Mouse (Mus musculus) ES-E14 (cell line): ENCODE results near the gene Fads3. TPM values are rescaled to one million over a fixed set of nuclear protein-coding genes. Genes with fewer than 3 reads are reported as not detected.

Experiments used
- DNase-seq: peaks from one replicate; pipeline ENCODE4 v3.0.0-alpha.2; 2013; ENCODE audit warnings: low read depth, low spot score
- H3K27ac ChIP-seq: 2 replicates; pipeline ENCODE4 v1.5.1; 2012; ENCODE audit warnings: low read depth, mild to moderate bottlenecking, low read length, moderate library complexity, mixed read lengths; ENCODE audit not compliant: poor library complexity, insufficient read depth, severe bottlenecking
- H3K36me3 ChIP-seq: 2 replicates; pipeline ENCODE4 v1.6.1; 2012; ENCODE audit warnings: mild to moderate bottlenecking, low read length, moderate library complexity, mixed read lengths; ENCODE audit not compliant: control insufficient read depth, poor library complexity, insufficient read depth, severe bottlenecking
- H3K4me1 ChIP-seq, 2 experiments: fragments of 150-350 bp in 1 of 2; sonication (generic) in 1 of 2; 2 replicates each; pipeline ENCODE4 v1.6.1; 2012; ENCODE audit warnings: low read length in 2 of 2, mild to moderate bottlenecking in 1 of 2, mixed read lengths in 1 of 2; ENCODE audit not compliant: control insufficient read depth in 2 of 2, insufficient read depth in 2 of 2, poor library complexity in 1 of 2
- H3K4me3 ChIP-seq, 2 experiments: fragments of 150-350 bp in 1 of 2; sonication (generic) in 1 of 2; 2 replicates each; pipeline ENCODE4 v1.5.1; 2012; ENCODE audit warnings: low read length in 2 of 2, low read depth in 1 of 2, mild to moderate bottlenecking in 1 of 2, mixed read lengths in 1 of 2; ENCODE audit not compliant: insufficient read depth in 1 of 2, poor library complexity in 1 of 2, severe bottlenecking in 1 of 2
- H3K9ac ChIP-seq: 2 replicates; pipeline ENCODE4 v1.6.1; 2012; ENCODE audit warnings: low read depth, mild to moderate bottlenecking, low read length, mixed read lengths; ENCODE audit not compliant: poor library complexity, insufficient read depth, severe bottlenecking
- H3K9me3 ChIP-seq: fragments of 150-350 bp; sonication (generic); 2 replicates; pipeline ENCODE4 v1.6.1; 2012; ENCODE audit warnings: low read depth, mild to moderate bottlenecking, low read length; ENCODE audit not compliant: control insufficient read depth, insufficient read depth
- CHD2 ChIP-seq: IDR thresholded peaks from 2 replicates; pipeline ENCODE4 v1.6.1; 2014; ENCODE audit warnings: mild to moderate bottlenecking, low read depth, low read length, inconsistent platforms
- HCFC1 ChIP-seq: IDR thresholded peaks from 2 replicates; pipeline ENCODE4 v1.6.1; 2012; ENCODE audit warnings: low read length, inconsistent platforms, borderline replicate concordance; ENCODE audit not compliant: insufficient read depth
- MAFK ChIP-seq: IDR thresholded peaks from 2 replicates; pipeline ENCODE4 v1.6.1; 2014; ENCODE audit warnings: mild to moderate bottlenecking, low read depth, low read length, inconsistent platforms; ENCODE audit not compliant: insufficient read depth
- ZC3H11A ChIP-seq: IDR thresholded peaks from 2 replicates; pipeline ENCODE4 v1.6.1; 2012; ENCODE audit warnings: low read depth, mild to moderate bottlenecking, inconsistent platforms, low read length, borderline replicate concordance
- ZNF384 ChIP-seq: IDR thresholded peaks from 2 replicates; pipeline ENCODE4 v1.6.1; 2012; ENCODE audit warnings: low read depth, low read length, inconsistent platforms
- in situ Hi-C, 2 experiments: fragments of 600-800 bp; cut with MboI; formaldehyde crosslinking; loops; one replicate each; pipeline ENCODE4 v1.15.1; 2025; ENCODE audit warnings: low sequenced_read_pairs in 2 of 2, inconsistent platforms in 1 of 2; ENCODE audit not compliant: unreplicated experiment in 2 of 2
- total RNA-seq: library from RNA; depleted of rRNA; stranded (reverse); fragments of 300-350 nt; gene quantifications from 2 replicates; pipeline ENCODE4 v1.2.3, GENCODE M21; 2012

Fads3 gene
- total RNA-seq, 1 experiment = 7.2 TPM

GRCm38 (mm10) chr19:10085454-10085853, 44.1 kb downstream of the Fads3 start:
- H3K9ac ChIP-seq = no peak overlapping the region
- in situ Hi-C loops = no loop called here
- no peak overlapping the region for H3K4me3 ChIP-seq
- DNase-seq = no peak
- H3K36me3 ChIP-seq = peaks cover 46% of the 10 kb centered on the region
- no peaks in the 10 kb centered on the region for H3K4me1 ChIP-seq
- TF ChIP-seq HCFC1 = no peak
- no peak for TF ChIP-seq CHD2
- no peak for TF ChIP-seq MAFK
- no peak for TF ChIP-seq ZNF384
- no peak for TF ChIP-seq ZC3H11A
- no peaks in the 10 kb centered on the region for H3K9me3 ChIP-seq
- H3K27ac ChIP-seq = no peak overlapping the region

GRCm38 (mm10) chr19:10086976-10087375, 45.6 kb downstream of the Fads3 start:
- DNase-seq = no peak
- Histone ChIP-seq H3K9me3 (no peaks in the 10 kb centered on the region), H3K36me3 (peaks cover 51% of the 10 kb centered on the region), H3K9ac (no peak overlapping the region), H3K27ac (no peak overlapping the region), H3K4me1 (no peaks in the 10 kb centered on the region), H3K4me3 (no peak overlapping the region)
- TF ChIP-seq ZC3H11A (no peak), HCFC1 (no peak), ZNF384 (no peak), MAFK (no peak), CHD2 (no peak)
- in situ Hi-C loops = no loop called here

GRCm38 (mm10) chr19:10093829-10094228, 52.5 kb downstream of the Fads3 start:
- TF ChIP-seq CHD2 (no peak), MAFK (no peak), ZC3H11A (no peak), HCFC1 (no peak), ZNF384 (no peak)
- Histone ChIP-seq H3K9me3 (no peaks in the 10 kb centered on the region), H3K36me3 (peaks cover 32% of the 10 kb centered on the region), H3K9ac (no peak overlapping the region), H3K4me3 (no peak overlapping the region), H3K4me1 (peaks cover 0 to 3% of the 10 kb centered on the region in 2 experiments; a peak in 1 of 4 replicates), H3K27ac (no peak overlapping the region)
- DNase-seq = no peak
- in situ Hi-C loops = no loop called here

GRCm38 (mm10) chr19:10094695-10095094, 53.3 kb downstream of the Fads3 start:
- in situ Hi-C loops = no loop called here
- Histone ChIP-seq H3K9me3 (no peaks in the 10 kb centered on the region), H3K36me3 (peaks cover 29% of the 10 kb centered on the region), H3K4me3 (no peak overlapping the region), H3K9ac (no peak overlapping the region), H3K27ac (no peak overlapping the region), H3K4me1 (peaks cover 0 to 4% of the 10 kb centered on the region in 2 experiments; a peak in 2 of 4 replicates)
- TF ChIP-seq MAFK (no peak), HCFC1 (no peak), ZNF384 (no peak), ZC3H11A (no peak), CHD2 (no peak)
- DNase-seq = no peak

- Histone ChIP-seq H3K9ac (no peak overlapping the region), H3K9me3 (no peaks in the 10 kb centered on the region), H3K4me1 (peaks cover 0 to 8% of the 10 kb centered on the region in 2 experiments; a peak in 2 of 4 replicates), H3K4me3 (no peak overlapping the region), H3K27ac (no peak overlapping the region), H3K36me3 (peaks cover 19% of the 10 kb centered on the region; the same call in 1 of the 2 replicates)
- in situ Hi-C loops = no loop called here
- DNase-seq = no peak
- TF ChIP-seq HCFC1 = no peak
- no peak for TF ChIP-seq ZNF384
- no peak for TF ChIP-seq CHD2
- TF ChIP-seq MAFK = no peak
- no peak for TF ChIP-seq ZC3H11A
Observed at GRCm38 (mm10) chr19:10096371-10096876, 55.1 kb downstream of the Fads3 start.
